Mouse (Mus musculus): ENCODE results near the gene H1f0. TPM values are rescaled to one million over a fixed set of nuclear protein-coding genes. Genes with fewer than 3 reads are reported as not detected.

The H1f0 gene
- polyA plus RNA-seq, 1 experiment from 2014 or later = 728 TPM

- Histone ChIP-seq H3K4me1 (replicated peaks) (peaks cover 14% of the 10 kb centered on the region), H3K4me3 (replicated peaks) (no peak overlapping the region), H3K36me3 (peaks cover 88% of the 10 kb centered on the region), H3K9me3 (no peaks in the 10 kb centered on the region), H3K27me3 (no peaks in the 10 kb centered on the region), H3K9ac (replicated peaks) (no peak overlapping the region), H3K4me2 (no peak overlapping the region), H3K27ac (no peak overlapping the region)
- ATAC-seq (ENCODE audit: insufficient number of reproducible peaks, insufficient read depth, low FRiP score, low TSS enrichment, low read depth) = no peak
- 92% methylated on average over 25 of the region's 25 CpGs for WGBS
These were observed 37.2 kb upstream of the H1f0 start for GRCm38 (mm10) chr15:78990970-78991525.

- WGBS = 91% methylated on average over 7 of the region's 7 CpGs
- no peak overlapping the region for H3K27ac ChIP-seq
- H3K4me1 ChIP-seq (replicated peaks) = peaks cover 5% of the 10 kb centered on the region
- no peaks in the 10 kb centered on the region for H3K9me3 ChIP-seq
- H3K4me2 ChIP-seq = no peak overlapping the region
- no peak for ATAC-seq (ENCODE audit: insufficient number of reproducible peaks, insufficient read depth, low FRiP score, low TSS enrichment, low read depth)
- H3K4me3 ChIP-seq (replicated peaks) = no peak overlapping the region
- H3K9ac ChIP-seq (replicated peaks) = no peak overlapping the region
- peaks cover 96% of the 10 kb centered on the region for H3K36me3 ChIP-seq
- no peaks in the 10 kb centered on the region for H3K27me3 ChIP-seq
These were observed 36.0 kb upstream of the H1f0 start for GRCm38 (mm10) chr15:78992235-78992634.

GRCm38 (mm10) chr15:78992925-78993324, 35.3 kb upstream of the H1f0 start:
- Histone ChIP-seq H3K9me3 (no peaks in the 10 kb centered on the region), H3K4me1 (replicated peaks) (peaks cover 5% of the 10 kb centered on the region), H3K27ac (no peak overlapping the region), H3K36me3 (peaks cover 98% of the 10 kb centered on the region), H3K4me3 (replicated peaks) (no peak overlapping the region), H3K9ac (replicated peaks) (no peak overlapping the region), H3K27me3 (no peaks in the 10 kb centered on the region), H3K4me2 (no peak overlapping the region)
- 97% methylated on average over 24 of the region's 24 CpGs for WGBS
- no peak for ATAC-seq (ENCODE audit: insufficient number of reproducible peaks, insufficient read depth, low FRiP score, low TSS enrichment, low read depth)

- Histone ChIP-seq H3K4me1 (replicated peaks) (no peaks in the 10 kb centered on the region; the same call in 1 of the 2 replicates), H3K9me3 (no peaks in the 10 kb centered on the region), H3K9ac (replicated peaks) (no peak overlapping the region), H3K27ac (no peak overlapping the region), H3K27me3 (no peaks in the 10 kb centered on the region), H3K4me3 (replicated peaks) (no peak overlapping the region), H3K36me3 (peaks cover 97% of the 10 kb centered on the region), H3K4me2 (no peak overlapping the region)
- no peak for ATAC-seq (ENCODE audit: insufficient number of reproducible peaks, insufficient read depth, low FRiP score, low TSS enrichment, low read depth)
- 86% methylated on average over 4 of the region's 4 CpGs for WGBS
These were observed 32.3 kb upstream of the H1f0 start for GRCm38 (mm10) chr15:78995916-78996315.

GRCm38 (mm10) chr15:78996663-78997062, 31.6 kb upstream of the H1f0 start:
- H3K36me3 ChIP-seq = peaks cover 97% of the 10 kb centered on the region
- 83% methylated on average over 3 of the region's 3 CpGs for WGBS

GRCm38 (mm10) chr15:78998348-78998747, 29.9 kb upstream of the H1f0 start:
- WGBS = 65% methylated on average over 8 of the region's 8 CpGs
- ATAC-seq (ENCODE audit: insufficient number of reproducible peaks, insufficient read depth, low FRiP score, low TSS enrichment, low read depth) = no peak
- H3K36me3 ChIP-seq = peaks cover 97% of the 10 kb centered on the region
- H3K27ac ChIP-seq = peak overlapping the region; percentile 26
- no peak overlapping the region for H3K4me2 ChIP-seq
- no peak overlapping the region for H3K9ac ChIP-seq (replicated peaks)
- no peaks in the 10 kb centered on the region; the same call in 1 of the 2 replicates for H3K4me1 ChIP-seq (replicated peaks)
- H3K27me3 ChIP-seq = no peaks in the 10 kb centered on the region
- H3K4me3 ChIP-seq (replicated peaks) = no peak overlapping the region
- H3K9me3 ChIP-seq = no peaks in the 10 kb centered on the region

More at GRCm38 (mm10) chr15:78996663-78997062, 31.6 kb upstream of the H1f0 start:
- no peaks in the 10 kb centered on the region for H3K27me3 ChIP-seq
- H3K9ac ChIP-seq (replicated peaks) = no peak overlapping the region
- H3K4me2 ChIP-seq = no peak overlapping the region
- no peak overlapping the region for H3K27ac ChIP-seq
- H3K4me3 ChIP-seq (replicated peaks) = no peak overlapping the region
- H3K9me3 ChIP-seq = no peaks in the 10 kb centered on the region
- no peaks in the 10 kb centered on the region; the same call in 1 of the 2 replicates for H3K4me1 ChIP-seq (replicated peaks)
- ATAC-seq (ENCODE audit: insufficient number of reproducible peaks, insufficient read depth, low FRiP score, low TSS enrichment, low read depth) = no peak

GRCm38 (mm10) chr15:78999586-78999985, 28.7 kb upstream of the H1f0 start:
- H3K27ac ChIP-seq = no peak overlapping the region

GRCm38 (mm10) chr15:79000357-79000791, 27.9 kb upstream of the H1f0 start:
- Histone ChIP-seq H3K27ac (no peak overlapping the region), H3K4me3 (replicated peaks) (no peak overlapping the region), H3K9ac (replicated peaks) (no peak overlapping the region; the same call in 1 of the 2 replicates), H3K4me1 (replicated peaks) (no peaks in the 10 kb centered on the region; the same call in 1 of the 2 replicates), H3K4me2 (no peak overlapping the region), H3K9me3 (no peaks in the 10 kb centered on the region), H3K27me3 (no peaks in the 10 kb centered on the region), H3K36me3 (peaks cover 97% of the 10 kb centered on the region)
- 81% methylated on average over 7 of the region's 7 CpGs for WGBS
- ATAC-seq (ENCODE audit: insufficient number of reproducible peaks, insufficient read depth, low FRiP score, low TSS enrichment, low read depth) = no peak

More at GRCm38 (mm10) chr15:78999586-78999985, 28.7 kb upstream of the H1f0 start:
- no peak overlapping the region for H3K4me2 ChIP-seq
- ATAC-seq (ENCODE audit: insufficient number of reproducible peaks, insufficient read depth, low FRiP score, low TSS enrichment, low read depth) = no peak
- H3K36me3 ChIP-seq = peaks cover 97% of the 10 kb centered on the region
- H3K9ac ChIP-seq (replicated peaks) = no peak overlapping the region
- H3K4me1 ChIP-seq (replicated peaks) = no peaks in the 10 kb centered on the region; the same call in 1 of the 2 replicates
- no peaks in the 10 kb centered on the region for H3K27me3 ChIP-seq
- WGBS = 84% methylated on average over 11 of the region's 11 CpGs
- H3K9me3 ChIP-seq = no peaks in the 10 kb centered on the region
- H3K4me3 ChIP-seq (replicated peaks) = no peak overlapping the region

- no peaks in the 10 kb centered on the region for H3K9me3 ChIP-seq
- no peak overlapping the region for H3K4me2 ChIP-seq
- H3K9ac ChIP-seq (replicated peaks) = no peak overlapping the region
- peaks cover 97% of the 10 kb centered on the region for H3K36me3 ChIP-seq
- no peak for ATAC-seq (ENCODE audit: insufficient number of reproducible peaks, insufficient read depth, low FRiP score, low TSS enrichment, low read depth)
- no peaks in the 10 kb centered on the region for H3K27me3 ChIP-seq
- no peak overlapping the region for H3K27ac ChIP-seq
- WGBS = 96% methylated on average over 5 of the region's 5 CpGs
- no peaks in the 10 kb centered on the region; the same call in 1 of the 2 replicates for H3K4me1 ChIP-seq (replicated peaks)
- H3K4me3 ChIP-seq (replicated peaks) = no peak overlapping the region
These were observed 26.7 kb upstream of the H1f0 start for GRCm38 (mm10) chr15:79001559-79001958.

GRCm38 (mm10) chr15:79002036-79002435, 26.2 kb upstream of the H1f0 start:
- Histone ChIP-seq H3K9me3 (no peaks in the 10 kb centered on the region), H3K4me3 (replicated peaks) (no peak overlapping the region), H3K36me3 (peaks cover 98% of the 10 kb centered on the region), H3K27ac (no peak overlapping the region), H3K27me3 (no peaks in the 10 kb centered on the region), H3K9ac (replicated peaks) (no peak overlapping the region), H3K4me2 (no peak overlapping the region), H3K4me1 (replicated peaks) (no peaks in the 10 kb centered on the region; the same call in 1 of the 2 replicates)
- 42% methylated on average over 19 of the region's 19 CpGs for WGBS
- ATAC-seq (ENCODE audit: insufficient number of reproducible peaks, insufficient read depth, low FRiP score, low TSS enrichment, low read depth) = no peak

GRCm38 (mm10) chr15:79003079-79003478, 25.2 kb upstream of the H1f0 start:
- no peak for ATAC-seq (ENCODE audit: insufficient number of reproducible peaks, insufficient read depth, low FRiP score, low TSS enrichment, low read depth)
- H3K4me2 ChIP-seq = no peak overlapping the region
- H3K27me3 ChIP-seq = no peaks in the 10 kb centered on the region
- H3K27ac ChIP-seq = no peak overlapping the region
- peaks cover 92% of the 10 kb centered on the region for H3K36me3 ChIP-seq
- no peak overlapping the region for H3K4me3 ChIP-seq (replicated peaks)
- no peak overlapping the region for H3K9ac ChIP-seq (replicated peaks)
- no peaks in the 10 kb centered on the region; the same call in 1 of the 2 replicates for H3K4me1 ChIP-seq (replicated peaks)
- 89% methylated on average over 3 of the region's 3 CpGs for WGBS
- no peaks in the 10 kb centered on the region for H3K9me3 ChIP-seq

- ATAC-seq (ENCODE audit: insufficient number of reproducible peaks, insufficient read depth, low FRiP score, low TSS enrichment, low read depth) = no peak
- no peak overlapping the region for H3K4me3 ChIP-seq (replicated peaks)
- no peak overlapping the region for H3K4me2 ChIP-seq
- 0 out of 2 replicates have a peak, but pooled peaks cover 3% of the 10 kb centered on the region for H3K4me1 ChIP-seq (replicated peaks)
- H3K27me3 ChIP-seq = no peaks in the 10 kb centered on the region
- H3K9ac ChIP-seq (replicated peaks) = no peak overlapping the region
- WGBS = 84% methylated on average over 9 of the region's 9 CpGs
- H3K36me3 ChIP-seq = peaks cover 68% of the 10 kb centered on the region
- no peak overlapping the region for H3K27ac ChIP-seq
- no peaks in the 10 kb centered on the region for H3K9me3 ChIP-seq
These were observed 22.7 kb upstream of the H1f0 start for GRCm38 (mm10) chr15:79005581-79005980.
